Comparison of ENCODE assay signal across 40 mouse cellular contexts in the genomic region with DNA sequence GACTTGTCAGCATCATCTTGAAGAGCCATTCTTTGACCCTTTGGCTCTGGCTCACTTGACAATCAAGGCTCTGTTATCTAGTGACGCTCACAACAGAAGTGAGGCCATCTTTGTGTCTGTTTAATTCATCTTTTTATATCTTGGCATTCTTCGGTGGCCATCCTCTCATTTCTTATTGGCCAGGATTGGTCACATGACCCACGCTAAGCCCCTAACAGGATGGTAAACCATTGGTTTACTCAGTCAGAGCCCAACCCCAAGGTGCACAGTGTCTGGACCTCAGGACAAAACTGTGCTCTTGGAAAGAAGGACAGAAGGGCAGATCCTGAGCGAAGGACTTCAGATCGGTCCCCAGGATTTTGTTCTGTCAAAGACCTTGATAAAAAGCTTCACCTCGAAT. TPM values are rescaled to one million over a fixed set of nuclear protein-coding genes. Genes with fewer than 3 reads are reported as not detected.
"Had no signal": no experiment of that assay in that cellular context is flagged by ENCODE, and none has a peak within 500 bp of the region (broad histone marks: within the 10 kb centered on the region; RNA-seq: fewer than 3 reads in every experiment).

No protein-coding gene starts in this region.

- H3K4me2 ChIP-seq: heart, embryonic 11.5 days; heart, embryonic 13.5 days; heart, embryonic 15.5 days; hindbrain, embryonic 12.5 days; hindbrain, embryonic 14.5 days; kidney, embryonic 15.5 days; limb, embryonic 13.5 days; limb, embryonic 15.5 days had no signal

- DNase-seq: gastrocnemius, adult 2 months; gastrocnemius, postnatal 10 days; gastrocnemius, postnatal 25 days; heart, adult 18-20 months; heart, postnatal 14 days; heart, postnatal 36 days; kidney, adult 11 months; kidney, adult 2 months; kidney, adult 9 months; kidney, postnatal 14 days; kidney, postnatal 36 days; layer of hippocampus, adult 9-11 months; layer of hippocampus, postnatal 36 days had no signal

- H3K27ac ChIP-seq: gastrocnemius, adult 2 months; heart, embryonic 13.5 days; heart, embryonic 15.5 days; hindbrain, embryonic 12.5 days; hindbrain, embryonic 14.5 days; kidney, embryonic 15.5 days; kidney, postnatal 0 days; limb, embryonic 13.5 days; limb, embryonic 15.5 days; liver, embryonic 14.5 days had no signal

- H3K9me3 ChIP-seq: heart, embryonic 13.5 days; heart, embryonic 15.5 days; hindbrain, embryonic 12.5 days; kidney, embryonic 15.5 days; limb, embryonic 13.5 days; limb, embryonic 15.5 days had no signal

- H3K36me3 ChIP-seq: heart, embryonic 13.5 days; heart, embryonic 15.5 days; hindbrain, embryonic 12.5 days; kidney, embryonic 15.5 days; limb, embryonic 13.5 days; limb, embryonic 15.5 days had no signal

- H3K27me3 ChIP-seq: heart, embryonic 13.5 days; heart, embryonic 15.5 days; hindbrain, embryonic 12.5 days; kidney, embryonic 15.5 days; limb, embryonic 15.5 days had no signal

- H3K4me3 ChIP-seq: gastrocnemius, adult 2 months; heart, embryonic 13.5 days; heart, embryonic 15.5 days; hindbrain, embryonic 12.5 days; kidney, embryonic 15.5 days; limb, embryonic 13.5 days; limb, embryonic 15.5 days had no signal

- H3K9ac ChIP-seq: heart, embryonic 13.5 days; heart, embryonic 15.5 days; hindbrain, embryonic 12.5 days; hindbrain, embryonic 14.5 days; kidney, embryonic 15.5 days; limb, embryonic 13.5 days; limb, embryonic 15.5 days; liver, embryonic 14.5 days had no signal

- ATAC-seq: intestine, embryonic 16.5 days had no signal

RNA-seq across cellular contexts. Expression of gene 4930595D18Rik, which starts 31.7 kb away (rescaled TPM):
- total RNA-seq: gastrocnemius, postnatal 25 days; granulocyte monocyte progenitor cell, adult 5-6 weeks; heart, adult 18-20 months; heart, adult 8-10 months; heart, postnatal 14 days; heart, postnatal 36 days; hematopoietic stem cell, adult 5-6 weeks; layer of hippocampus, adult 18-20 months; layer of hippocampus, adult 8-10 months; layer of hippocampus, postnatal 36 days; left cerebral cortex, adult 18-20 months; left cerebral cortex, adult 8-10 months; left cerebral cortex, postnatal 10 days; left cerebral cortex, postnatal 25 days; left cerebral cortex, postnatal 4 days had no signal
- polyA plus RNA-seq: heart, embryonic 11.5 days; heart, embryonic 13.5 days; heart, embryonic 15.5 days; heart, postnatal 0 days; hindbrain, embryonic 12.5 days; hindbrain, embryonic 14.5 days; intestine, embryonic 14.5 days; intestine, embryonic 16.5 days; kidney, adult 2 months; kidney, embryonic 15.5 days; kidney, postnatal 0 days; large intestine, adult 2 months; limb, embryonic 11.5 days; limb, embryonic 13.5 days; limb, embryonic 15.5 days; liver, embryonic 11.5 days; liver, embryonic 14.5 days; liver, embryonic 16.5 days had no signal
